Mouse (Mus musculus) neutrophil, adult 5-6 weeks (primary cell): ENCODE measurements at regions not wholly inside any gene's neighbourhood (a gene's known extent, or its start where the extent isn't known, plus 50 kb on each side); places are given as distances from the start of the nearest gene placed in this dataset.
A peak's percentile ranks its signal among the peaks of the same experiment; 100 is the strongest.
"Not testable (repeated sequence)": the region's sequence is repeated elsewhere in the genome, so short reads cannot be mapped to it uniquely, and the experiment has no call there.

Experiments
- ATAC-seq: fragments of 151-379, 151-347 bp; 2 replicates; pipeline ENCODE4 v1.8.0; 2017; ENCODE audit warnings: mild to moderate bottlenecking, moderate TSS enrichment; ENCODE audit not compliant: insufficient number of reproducible peaks, poor library complexity, low FRiP score, severe bottlenecking; ENCODE audit errors: extremely low read depth

- no peak for ATAC-seq
Measured at GRCm38 (mm10) chr3:31508471-31508870, 198.3 kb upstream of the Slc7a14 start.

GRCm38 (mm10) chr3:31499201-31499968, 189.2 kb upstream of the Slc7a14 start:
- ATAC-seq: no peak

GRCm38 (mm10) chr3:31495287-31495686, 185.1 kb upstream of the Slc7a14 start:
- no peak for ATAC-seq

GRCm38 (mm10) chr3:31494706-31495105, 184.5 kb upstream of the Slc7a14 start:
- no peak for ATAC-seq

- not testable (repeated sequence) for ATAC-seq
Measured at GRCm38 (mm10) chr3:31491736-31492135, 181.6 kb upstream of the Slc7a14 start.

- ATAC-seq: no peak
Measured at GRCm38 (mm10) chr3:31487596-31487995, 177.4 kb upstream of the Slc7a14 start.

GRCm38 (mm10) chr3:31481964-31482363, 171.8 kb upstream of the Slc7a14 start:
- no peak for ATAC-seq

GRCm38 (mm10) chr3:31467882-31468281, 157.7 kb upstream of the Slc7a14 start:
- ATAC-seq: no peak

- no peak for ATAC-seq
Measured at GRCm38 (mm10) chr3:31464260-31464659, 154.1 kb upstream of the Slc7a14 start.

GRCm38 (mm10) chr3:31459456-31459855, 149.3 kb upstream of the Slc7a14 start:
- ATAC-seq: no peak

- ATAC-seq: no peak
Measured at GRCm38 (mm10) chr3:31457938-31458337, 147.8 kb upstream of the Slc7a14 start.

GRCm38 (mm10) chr3:31455031-31455430, 144.9 kb upstream of the Slc7a14 start:
- no peak for ATAC-seq

GRCm38 (mm10) chr3:31444861-31445260, 134.7 kb upstream of the Slc7a14 start:
- no peak for ATAC-seq

- no peak for ATAC-seq
Measured at GRCm38 (mm10) chr3:31444311-31444710, 134.1 kb upstream of the Slc7a14 start.

GRCm38 (mm10) chr3:31443894-31444293, 133.7 kb upstream of the Slc7a14 start:
- ATAC-seq: no peak

- no peak for ATAC-seq
Measured at GRCm38 (mm10) chr3:31440282-31440681, 130.1 kb upstream of the Slc7a14 start.

GRCm38 (mm10) chr3:31437970-31438369, 127.8 kb upstream of the Slc7a14 start:
- ATAC-seq: no peak

- no peak for ATAC-seq
Measured at GRCm38 (mm10) chr3:31435204-31435963, 125.2 kb upstream of the Slc7a14 start.

GRCm38 (mm10) chr3:31433201-31433600, 123.0 kb upstream of the Slc7a14 start:
- ATAC-seq: peak; percentile 61; the same call in 1 of the 2 replicates

GRCm38 (mm10) chr3:31423517-31423916, 113.3 kb upstream of the Slc7a14 start:
- no peak for ATAC-seq
